Comparison of ENCODE assay signal across 8 mouse cellular contexts in genomic region chr10:30802681-30803586, GRCm38 (mm10). TPM values are rescaled to one million over a fixed set of nuclear protein-coding genes. Genes with fewer than 3 reads are reported as not detected.
A peak's percentile ranks its signal among the peaks of the same experiment; 100 is the strongest.
DNase-seq lines count a peak whose midpoint lies in the region; ATAC-seq lines count a peak whose summit lies in the region.

Ncoa7 (minus strand) TSS chr10:30803326.

- no peaks in the 10 kb centered on the region for H3K9me3 ChIP-seq in limb, embryonic 12.5 days
- H3K9me3 ChIP-seq in midbrain, embryonic 14.5 days (ENCODE audit: control insufficient read depth, low read length) = no peaks in the 10 kb centered on the region

- peak within 1 kb of the TSS; percentile 97 for H3K27ac ChIP-seq in limb, embryonic 12.5 days
- H3K27ac ChIP-seq in midbrain, embryonic 14.5 days (replicated peaks; ENCODE audit: low read depth, low read length) = peak within 1 kb of the TSS; percentile 98

- peak within 1 kb of the TSS; percentile 74 for H3K4me3 ChIP-seq in limb, embryonic 12.5 days (replicated peaks)
- H3K4me3 ChIP-seq in midbrain, embryonic 14.5 days (replicated peaks; ENCODE audit: low read depth, low read length) = peak within 1 kb of the TSS; percentile 78

- H3K36me3 ChIP-seq in limb, embryonic 12.5 days = no peaks in the 10 kb centered on the region
- no peaks in the 10 kb centered on the region for H3K36me3 ChIP-seq in midbrain, embryonic 14.5 days (ENCODE audit: control insufficient read depth, insufficient read depth, low read length)

- H3K9ac ChIP-seq in limb, embryonic 12.5 days (replicated peaks) = peak within 1 kb of the TSS; percentile 85
- H3K9ac ChIP-seq in midbrain, embryonic 14.5 days (replicated peaks; ENCODE audit: low read length) = peak within 1 kb of the TSS; percentile 88

- peaks cover 5% of the 10 kb centered on the region; the same call in 1 of the 2 replicates for H3K4me1 ChIP-seq in limb, embryonic 12.5 days (replicated peaks)
- peaks cover 5% of the 10 kb centered on the region; the same call in 1 of the 2 replicates for H3K4me1 ChIP-seq in midbrain, embryonic 14.5 days (ENCODE audit: control insufficient read depth, insufficient read depth, low read length)

- peak within 1 kb of the TSS; percentile 59 for H3K4me2 ChIP-seq in limb, embryonic 12.5 days
- H3K4me2 ChIP-seq in midbrain, embryonic 14.5 days (ENCODE audit: low read length) = peak within 1 kb of the TSS; percentile 68

- under 1% methylated on average over 75 of the region's 89 CpGs for WGBS in limb, embryonic 12.5 days
- under 1% methylated on average over 81 of the region's 89 CpGs for WGBS in midbrain, embryonic 14.5 days

- ATAC-seq in granulocyte monocyte progenitor cell, adult 5-6 weeks (replicated peaks; ENCODE audit: poor library complexity, severe bottlenecking) = peak; percentile 67
- ATAC-seq in limb, embryonic 12.5 days (ENCODE audit: insufficient number of reproducible peaks, insufficient read depth, low FRiP score, low TSS enrichment, low read depth) = peak; percentile 92
- peak; percentile 92 for ATAC-seq in midbrain, embryonic 14.5 days (ENCODE audit: low FRiP score, low TSS enrichment)

- H3K27me3 ChIP-seq in limb, embryonic 12.5 days = no peaks in the 10 kb centered on the region
- H3K27me3 ChIP-seq in midbrain, embryonic 14.5 days (ENCODE audit: control insufficient read depth, insufficient read depth, low read length) = no peaks in the 10 kb centered on the region

- peak; percentile 73 for DNase-seq in layer of hippocampus, adult 11-12 months (ENCODE audit: low spot score)
- DNase-seq in layer of hippocampus, adult 9-10 months (ENCODE audit: low spot score) = no peak
- peak; percentile 88 for DNase-seq in embryo, embryonic 9.5 days (ENCODE audit: extremely low spot score)
- DNase-seq in kidney, adult 11 months = peak; percentile 86
- peak; percentile 88 for DNase-seq in midbrain, embryonic 14.5 days
- peak; percentile 77 for DNase-seq in spleen, adult 12 weeks (ENCODE audit: low spot score)

RNA-seq across cellular contexts. Expression of gene Ncoa7, which starts in this region (rescaled TPM):
- total RNA-seq in granulocyte monocyte progenitor cell, adult 5-6 weeks (2014; fragmentation: Nextera tagmentation) = 13.6 and 20.2 TPM in 2 replicates
- total RNA-seq in granulocyte monocyte progenitor cell, adult 5-6 weeks (2017) = 14.8 and 17.5 TPM in 2 replicates
- polyA plus RNA-seq in limb, embryonic 12.5 days (2016; fragmentation: Nextera tagmentation; extraction: Ambion mirVana) = 10.1 and 11.3 TPM in 2 replicates
- 18.5 and 19.2 TPM in 2 replicates for polyA plus RNA-seq in midbrain, embryonic 14.5 days (2014; fragmentation: Nextera tagmentation; extraction: Ambion mirVana)
